Mouse (Mus musculus) heart, adult 18-20 months (tissue): ENCODE measurements around the gene Ccdc90b. TPM values are rescaled to one million over a fixed set of nuclear protein-coding genes. Genes with fewer than 3 reads are reported as not detected.

ENCODE experiments used
- DNase-seq, 2 experiments: peaks; one replicate each; pipeline ENCODE4 v3.0.0; 2021 to 2022; ENCODE audit warnings: mixed read lengths in 1 of 2
- long read RNA-seq, 2 experiments: library from polyadenylated mRNA; stranded (forward); transcript quantifications; one replicate each; pipeline ENCODE4 v2.0.0; 2021
- total RNA-seq, 2 experiments: library from RNA; stranded (reverse); gene quantifications; 2 replicates each; pipeline ENCODE4 v1.2.3; 2021

The Ccdc90b gene
- total RNA-seq, result 10 to 100 TPM; 42.8 to 44.3 TPM
- long read RNA-seq, experiment 1, transcript Ccdc90b-201 (9 exons, 1,596 nt), result major isoform, 35 of 43 reads
- long read RNA-seq, experiment 1, partial matches to known transcripts, result 1 of 43 reads
- long read RNA-seq, experiment 1, other reads (novel, unspliced or antisense), result 6 of 43 reads
- long read RNA-seq, experiment 2, transcript Ccdc90b-201 (9 exons, 1,596 nt), result major isoform, 26 of 27 reads
- long read RNA-seq, experiment 2, partial matches to known transcripts, result 1 of 27 reads
- long read RNA-seq, experiment 2, other reads (novel, unspliced or antisense), result 0 of 27 reads

GRCm38 (mm10) chr7:92560986-92561876 is at the start of gene Ccdc90b:
Ccdc90b (plus strand) TSS chr7:92561149.
- peak; percentile 93 to 96 for DNase-seq

DNA sequence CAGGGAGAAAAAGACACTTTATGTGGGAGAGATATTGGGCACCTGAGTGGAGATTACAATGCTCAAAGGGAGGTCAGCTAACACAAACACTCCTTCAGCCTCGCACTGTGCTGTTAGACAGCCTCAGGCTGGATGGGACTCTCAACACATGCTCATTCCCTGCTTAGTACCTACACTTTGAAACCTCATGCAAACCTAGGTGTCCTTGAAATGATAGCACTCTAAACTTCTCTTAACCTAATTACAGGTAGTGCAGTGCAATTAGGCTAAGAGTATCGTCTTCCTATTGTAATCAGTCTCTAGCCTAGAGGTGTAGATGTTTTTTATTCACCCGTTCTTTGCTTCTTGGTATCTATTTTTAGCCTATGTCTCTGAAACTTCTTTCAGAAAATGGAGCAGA is 40.6 kb upstream of the Ccdc90b start:
- DNase-seq, result no peak

DNA sequence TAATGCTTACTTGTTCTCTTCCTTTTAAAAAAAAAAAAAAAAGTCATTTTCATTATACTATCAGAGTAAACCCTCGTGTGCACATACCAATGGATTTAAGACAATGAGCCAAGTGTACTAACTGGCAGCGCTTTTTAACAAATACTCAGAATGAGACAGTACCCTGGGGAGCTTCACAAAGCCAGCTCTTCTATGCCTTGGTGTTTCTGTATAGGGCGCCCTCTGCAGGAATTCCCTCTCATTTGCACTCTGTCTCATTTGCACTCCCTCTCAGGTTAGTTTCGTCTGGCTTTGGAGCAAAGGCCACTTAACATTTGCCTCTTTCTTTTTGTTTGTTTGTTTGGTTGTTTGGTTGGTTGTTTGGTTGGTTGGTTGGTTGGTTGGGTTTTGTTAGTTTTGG is 40.1 kb upstream of the Ccdc90b start:
- DNase-seq, result peak; percentile 35 to 42

GRCm38 (mm10) chr7:92529245-92529644 is 31.7 kb upstream of the Ccdc90b start:
- no peak for DNase-seq

DNA sequence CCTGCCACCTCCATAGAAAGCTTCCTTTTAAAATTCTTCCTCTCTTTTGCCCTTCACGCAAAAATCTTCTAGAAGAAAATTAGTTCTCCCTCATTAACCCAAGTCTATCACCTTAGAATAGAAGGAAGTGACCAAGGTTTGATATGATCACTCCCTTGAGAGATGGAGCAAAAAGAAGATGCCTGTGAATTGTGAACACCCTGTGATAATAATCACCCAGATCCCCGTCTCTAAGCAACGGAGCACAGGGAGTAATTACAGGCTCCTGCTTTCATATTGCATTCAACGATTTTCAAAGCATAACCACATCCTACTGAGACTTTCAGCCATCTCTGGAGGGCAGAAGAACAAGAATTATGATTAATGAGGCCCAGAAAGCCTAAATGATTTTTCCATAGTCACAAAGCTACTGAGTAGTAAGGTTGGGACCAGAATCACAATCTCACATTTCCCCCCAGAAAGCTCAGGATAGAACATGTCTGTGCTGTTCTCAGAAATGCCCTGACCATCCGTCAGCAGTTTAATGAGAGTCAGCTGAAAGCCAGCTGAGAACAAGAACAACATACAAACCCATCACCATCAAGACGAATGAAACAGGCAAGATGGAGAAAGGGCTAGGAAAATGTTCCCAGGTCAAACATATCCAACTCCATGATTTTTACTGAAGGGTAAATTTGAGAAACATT is 28.5 kb upstream of the Ccdc90b start:
- DNase-seq, result no peak

DNA sequence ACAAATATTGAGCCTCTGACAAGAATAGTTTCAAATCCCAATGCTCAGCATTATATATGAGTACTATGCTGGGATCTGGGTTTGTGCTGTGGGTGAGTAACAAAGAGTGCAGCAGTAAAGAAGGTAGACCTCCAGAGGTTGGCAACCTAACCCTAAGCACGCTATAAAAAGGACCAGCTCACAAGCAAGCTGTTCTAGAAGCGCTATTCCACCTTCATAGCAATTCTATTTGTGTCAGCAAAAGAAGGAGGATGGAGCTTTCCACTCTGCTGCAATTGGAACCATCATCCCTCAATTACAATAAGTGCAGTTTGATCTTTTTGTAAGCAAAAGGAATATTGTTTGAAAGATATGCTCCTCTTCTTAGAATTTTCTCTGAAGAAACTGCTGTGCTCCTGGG is 14.2 kb upstream of the Ccdc90b start:
- DNase-seq, result no peak

GRCm38 (mm10) chr7:92550248-92550989 is 10.5 kb upstream of the Ccdc90b start:
- DNase-seq, result no peak

GRCm38 (mm10) chr7:92550990-92551392 is 10.0 kb upstream of the Ccdc90b start:
- peak; percentile 13 to 62 for DNase-seq

DNA sequence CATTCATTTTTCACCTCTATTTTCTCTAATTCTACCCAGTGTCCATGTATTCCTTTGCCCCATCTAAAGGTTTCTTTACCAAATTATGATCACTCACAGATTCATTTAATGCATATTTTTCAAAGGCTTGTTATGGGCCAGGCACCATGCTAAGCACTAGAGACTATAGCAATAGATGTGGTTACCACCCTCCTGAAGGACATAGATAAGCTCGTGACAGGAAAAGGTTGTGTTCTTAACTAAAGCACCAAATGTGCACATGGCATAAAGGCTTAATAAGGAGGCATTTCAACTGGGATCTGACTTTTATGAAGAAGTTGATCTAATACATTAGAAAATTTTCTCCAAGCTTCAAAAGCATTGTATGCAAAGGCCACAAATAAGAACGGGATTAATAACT is 2.2 kb upstream of the Ccdc90b start:
- no peak for DNase-seq

GRCm38 (mm10) chr7:92566775-92567174 is 5.8 kb downstream of the Ccdc90b start:
- DNase-seq, result no peak

DNA sequence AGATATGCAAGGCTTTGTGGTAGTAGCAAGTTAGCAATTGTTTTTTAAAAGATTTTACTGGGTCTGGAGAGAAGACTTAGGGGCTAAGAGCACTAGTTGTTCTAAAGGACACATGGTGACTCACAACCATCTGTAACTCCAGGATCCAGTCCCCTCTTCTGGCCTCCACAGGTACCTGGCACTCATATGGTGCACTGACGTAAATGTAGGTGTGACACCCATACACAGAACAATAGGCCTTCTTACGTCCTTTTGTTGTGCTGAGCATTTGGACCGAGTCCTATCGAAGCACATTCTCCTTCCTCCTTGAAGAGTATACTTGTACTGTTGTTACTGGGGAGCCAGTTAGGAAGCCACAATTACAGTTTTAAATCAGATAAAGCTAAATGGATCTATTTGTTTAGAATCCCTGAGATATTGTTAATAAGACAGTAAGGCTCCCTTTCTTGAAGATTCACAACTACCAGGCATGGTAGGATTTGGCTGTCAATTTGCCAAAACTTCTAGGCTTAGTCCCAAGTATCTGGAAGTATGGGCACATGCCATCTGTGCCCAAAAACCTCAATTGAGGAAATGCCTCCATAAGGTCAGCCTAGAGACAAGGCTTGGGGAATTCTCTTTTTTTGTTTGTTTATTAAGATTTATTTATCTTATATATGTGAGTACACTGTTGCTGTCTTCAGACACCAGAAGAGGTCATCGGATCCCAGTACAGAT is 19.7 kb downstream of the Ccdc90b start:
- no peak for DNase-seq

- DNase-seq, result no peak
Measured at GRCm38 (mm10) chr7:92583567-92583966, 22.6 kb downstream of the Ccdc90b start.

DNA sequence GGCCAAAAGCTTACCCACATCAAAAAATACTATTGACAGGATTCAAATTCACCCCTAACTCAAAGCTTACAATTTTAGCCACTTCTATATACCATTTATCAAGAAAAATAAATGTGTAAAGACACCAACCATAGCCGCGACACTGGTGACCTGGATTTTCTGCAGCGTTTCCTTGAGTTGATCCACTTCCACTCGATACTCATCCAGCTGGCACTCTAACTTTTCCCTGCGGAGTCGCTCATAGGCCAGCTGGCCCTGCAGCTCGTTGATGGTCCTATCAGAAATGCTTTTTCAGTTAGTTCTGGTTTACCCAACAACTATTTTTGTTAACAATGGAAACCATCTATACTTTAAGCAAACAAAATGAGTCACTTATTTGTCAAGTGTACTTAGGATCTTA is 29.0 kb downstream of the Ccdc90b start:
- no peak for DNase-seq

GRCm38 (mm10) chr7:92590842-92591241 is 29.9 kb downstream of the Ccdc90b start:
- no peak for DNase-seq

- DNase-seq, result no peak
Measured at GRCm38 (mm10) chr7:92604961-92605360, 44.0 kb downstream of the Ccdc90b start.

- no peak for DNase-seq
Measured at GRCm38 (mm10) chr7:92610830-92611229, 49.9 kb downstream of the Ccdc90b start.

- no peak for DNase-seq
Measured at GRCm38 (mm10) chr7:92624488-92624887, 63.5 kb downstream of the Ccdc90b start.

- peak; percentile 16 to 26 for DNase-seq
Measured at GRCm38 (mm10) chr7:92630167-92630566, 69.2 kb downstream of the Ccdc90b start.
